Mouse (Mus musculus) CD4-positive helper T cell, adult 2 months (primary cell): ENCODE measurements around the gene Cabs1.

ENCODE experiments used
- DNase-seq: peaks from one replicate; pipeline ENCODE4 v3.0.0-alpha.2; 2012; ENCODE audit warnings: low read depth, missing footprints, low spot score

The Cabs1 gene

GRCm38 (mm10) chr5:87979139-87979538, at the start of gene Cabs1:
TSS of gene Cabs1 (plus strand) at chr5:87979439.
- no peak for DNase-seq

GRCm38 (mm10) chr5:87931603-87932002, 47.6 kb upstream of the Cabs1 start:
- no peak for DNase-seq

- no peak for DNase-seq
Measured at GRCm38 (mm10) chr5:87940752-87941151, 38.5 kb upstream of the Cabs1 start.

GRCm38 (mm10) chr5:87942515-87942914, 36.7 kb upstream of the Cabs1 start:
- DNase-seq = no peak

GRCm38 (mm10) chr5:87951836-87952235, 27.4 kb upstream of the Cabs1 start:
- no peak for DNase-seq

GRCm38 (mm10) chr5:87969201-87969600, 10.0 kb upstream of the Cabs1 start, which contains the start of the genes 2310003L06Rik and Gm28434:
TSS of gene 2310003L06Rik (plus strand) at chr5:87969459.
TSS of gene Gm28434 (plus strand) at chr5:87969517.
- DNase-seq = no peak

GRCm38 (mm10) chr5:87982468-87983214, 3.4 kb downstream of the Cabs1 start:
- DNase-seq = no peak

- no peak for DNase-seq
Measured at GRCm38 (mm10) chr5:88002249-88002648, 23.0 kb downstream of the Cabs1 start, which contains the start of gene Smr3a. TSS of gene Smr3a (plus strand) at chr5:88002549.

GRCm38 (mm10) chr5:88005241-88005640, 26.0 kb downstream of the Cabs1 start:
- DNase-seq = no peak
